Mouse (Mus musculus) layer of hippocampus, postnatal 10 days (tissue): Measurements from ENCODE around the gene Smco4. TPM values are rescaled to one million over a fixed set of nuclear protein-coding genes. Genes with fewer than 3 reads are reported as not detected.

Experiments
- total RNA-seq, 2 experiments: library from RNA; stranded (reverse); gene quantifications; 2 replicates each; pipeline ENCODE4 v1.2.3; 2021

Gene Smco4
- total RNA-seq, 2 experiments from 2014 or later = 5.5 to 8.7 TPM

Other genes starting within 250 kb of the Smco4 start
- gene Med17, start 213.5 kb upstream of the Smco4 start, total RNA-seq = 10 to 100 TPM; 29.5 to 33.3 TPM
- gene Taf1d, start 187.2 kb upstream of the Smco4 start, total RNA-seq = 10 to 100 TPM; 41.4 to 42.6 TPM
- 10 to 100 TPM; 28.3 to 31.2 TPM for gene 4931406C07Rik, start 187.0 kb upstream of the Smco4 start, total RNA-seq
- 10 to 100 TPM; 26.5 to 26.9 TPM for gene Cep295, start 135.6 kb upstream of the Smco4 start, total RNA-seq
- 1 to 10 TPM; 1.6 to 1.8 TPM for gene Deup1, start 134.5 kb downstream of the Smco4 start, total RNA-seq
- gene Slc36a4, start 216.3 kb downstream of the Smco4 start, total RNA-seq = 10 to 100 TPM; 47.5 to 49.1 TPM